Mouse (Mus musculus) E14TG2a.4 (cell line): ENCODE measurements around the gene Cgnl1.

Experiments
- CTCF ChIP-seq: conservative IDR thresholded peaks from 2 replicates; pipeline ENCODE4 v1.5.1; 2014; ENCODE audit warnings: low read length
- NANOG ChIP-seq: IDR thresholded peaks from 2 replicates; pipeline ENCODE4 v1.6.1; 2014; ENCODE audit warnings: borderline replicate concordance, low read length, mixed read lengths
- POU5F1 ChIP-seq: IDR thresholded peaks from 2 replicates; pipeline ENCODE4 v1.6.1; 2014; ENCODE audit warnings: low read length, borderline replicate concordance

DNA sequence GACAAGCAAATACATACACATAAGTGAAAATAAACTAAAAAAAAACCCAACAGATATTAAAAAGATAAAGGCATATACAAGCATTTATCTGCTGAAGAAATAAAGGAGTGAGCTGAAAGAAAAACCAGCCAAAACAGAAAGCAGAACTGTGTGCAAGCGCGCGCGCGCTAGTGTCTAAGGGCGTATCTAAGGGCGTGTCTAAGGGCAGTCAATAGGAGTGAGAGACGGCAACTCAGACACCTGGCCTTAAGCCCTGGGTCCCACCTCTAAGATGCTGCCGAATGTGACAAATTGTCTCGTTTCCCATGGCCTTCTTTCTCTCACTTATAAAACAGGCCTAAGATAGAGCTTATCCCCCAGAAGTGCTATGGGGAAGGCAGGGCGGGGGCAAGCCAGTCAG lies 6.9 kb downstream of the Cgnl1 start:
- no peak for TF ChIP-seq CTCF
- no peak for TF ChIP-seq POU5F1
- TF ChIP-seq NANOG = no peak
